Mouse (Mus musculus): ENCODE measurements around the gene Coa5. TPM values are rescaled to one million over a fixed set of nuclear protein-coding genes. Genes with fewer than 3 reads are reported as not detected.

Coa5 gene
- polyA plus RNA-seq, 1 experiment from 2014 or later = 68.0 TPM

GRCm38 (mm10) chr1:37393174-37393573 lies 36.7 kb downstream of the Coa5 start:
- H3K4me2 ChIP-seq (ENCODE audit: low read depth, low read length) = no peak overlapping the region
- no peak overlapping the region for H3K9ac ChIP-seq (ENCODE audit: low read length)
- H3K27me3 ChIP-seq (ENCODE audit: control insufficient read depth, insufficient read depth, low read length) = no peaks in the 10 kb centered on the region
- no peak overlapping the region for H3K4me3 ChIP-seq (ENCODE audit: low read length)
- WGBS = 58% methylated on average over 5 of the region's 5 CpGs
- no peaks in the 10 kb centered on the region for H3K9me3 ChIP-seq (replicated peaks; ENCODE audit: control insufficient read depth, low read length)
- no peaks in the 10 kb centered on the region; the same call in none of the 2 replicates for H3K36me3 ChIP-seq (ENCODE audit: control insufficient read depth, insufficient read depth)
- no peak overlapping the region for H3K27ac ChIP-seq (ENCODE audit: low read length)
- ATAC-seq (replicated peaks; ENCODE audit: extremely low read depth, insufficient read depth, low FRiP score) = no peak
- no peaks in the 10 kb centered on the region for H3K4me1 ChIP-seq (ENCODE audit: control insufficient read depth, insufficient read depth, low read length)

GRCm38 (mm10) chr1:37386448-37386971 lies 43.4 kb downstream of the Coa5 start:
- Histone ChIP-seq H3K9ac (ENCODE audit: low read length) (no peak overlapping the region), H3K4me2 (ENCODE audit: low read depth, low read length) (peak overlapping the region; percentile 1; the same call in 1 of the 2 replicates)
- 29% methylated on average over 7 of the region's 7 CpGs for WGBS

GRCm38 (mm10) chr1:37384304-37384703 lies 45.6 kb downstream of the Coa5 start:
- WGBS = 49% methylated on average over 3 of the region's 3 CpGs
- peak overlapping the region; percentile 56; the same call in 1 of the 2 replicates for H3K27ac ChIP-seq (ENCODE audit: low read length)

More at GRCm38 (mm10) chr1:37386448-37386971, 43.4 kb downstream of the Coa5 start:
- peak overlapping the region; percentile 80 for H3K27ac ChIP-seq (ENCODE audit: low read length)
- ATAC-seq (replicated peaks; ENCODE audit: extremely low read depth, insufficient read depth, low FRiP score) = peak; percentile 66
- no peaks in the 10 kb centered on the region; the same call in 1 of the 2 replicates for H3K36me3 ChIP-seq (ENCODE audit: control insufficient read depth, insufficient read depth)
- H3K4me1 ChIP-seq (ENCODE audit: control insufficient read depth, insufficient read depth, low read length) = peaks cover 28% of the 10 kb centered on the region
- H3K9me3 ChIP-seq (replicated peaks; ENCODE audit: control insufficient read depth, low read length) = no peaks in the 10 kb centered on the region
- H3K4me3 ChIP-seq (ENCODE audit: low read length) = no peak overlapping the region
- H3K27me3 ChIP-seq (ENCODE audit: control insufficient read depth, insufficient read depth, low read length) = no peaks in the 10 kb centered on the region

GRCm38 (mm10) chr1:37380913-37381312 lies 49.0 kb downstream of the Coa5 start:
- 80% methylated on average over 5 of the region's 5 CpGs for WGBS
- Histone ChIP-seq H3K4me2 (ENCODE audit: low read depth, low read length) (no peak overlapping the region), H3K4me3 (ENCODE audit: low read length) (no peak overlapping the region), H3K9ac (ENCODE audit: low read length) (no peak overlapping the region), H3K9me3 (replicated peaks; ENCODE audit: control insufficient read depth, low read length) (no peaks in the 10 kb centered on the region), H3K4me1 (ENCODE audit: control insufficient read depth, insufficient read depth, low read length) (peaks cover 14% of the 10 kb centered on the region), H3K27me3 (ENCODE audit: control insufficient read depth, insufficient read depth, low read length) (no peaks in the 10 kb centered on the region), H3K36me3 (ENCODE audit: control insufficient read depth, insufficient read depth) (peaks cover 5% of the 10 kb centered on the region; the same call in 1 of the 2 replicates), H3K27ac (ENCODE audit: low read length) (no peak overlapping the region)
- no peak for ATAC-seq (replicated peaks; ENCODE audit: extremely low read depth, insufficient read depth, low FRiP score)

More at GRCm38 (mm10) chr1:37384304-37384703, 45.6 kb downstream of the Coa5 start:
- ATAC-seq (replicated peaks; ENCODE audit: extremely low read depth, insufficient read depth, low FRiP score) = peak; percentile 60; the same call in 1 of the 2 replicates
- Histone ChIP-seq H3K27me3 (ENCODE audit: control insufficient read depth, insufficient read depth, low read length) (no peaks in the 10 kb centered on the region), H3K4me1 (ENCODE audit: control insufficient read depth, insufficient read depth, low read length) (peaks cover 28% of the 10 kb centered on the region), H3K9ac (ENCODE audit: low read length) (no peak overlapping the region), H3K9me3 (replicated peaks; ENCODE audit: control insufficient read depth, low read length) (no peaks in the 10 kb centered on the region), H3K4me2 (ENCODE audit: low read depth, low read length) (no peak overlapping the region), H3K4me3 (ENCODE audit: low read length) (no peak overlapping the region), H3K36me3 (ENCODE audit: control insufficient read depth, insufficient read depth) (peaks cover 5% of the 10 kb centered on the region; the same call in 1 of the 2 replicates)

- 61% methylated on average over 4 of the region's 4 CpGs for WGBS
- H3K27ac ChIP-seq (ENCODE audit: low read length) = no peak overlapping the region
- peaks cover 8% of the 10 kb centered on the region for H3K4me1 ChIP-seq (ENCODE audit: control insufficient read depth, insufficient read depth, low read length)
- H3K36me3 ChIP-seq (ENCODE audit: control insufficient read depth, insufficient read depth) = peaks cover 5% of the 10 kb centered on the region; the same call in 1 of the 2 replicates
- no peak overlapping the region for H3K4me2 ChIP-seq (ENCODE audit: low read depth, low read length)
- no peak overlapping the region for H3K9ac ChIP-seq (ENCODE audit: low read length)
- no peaks in the 10 kb centered on the region for H3K27me3 ChIP-seq (ENCODE audit: control insufficient read depth, insufficient read depth, low read length)
- no peaks in the 10 kb centered on the region for H3K9me3 ChIP-seq (replicated peaks; ENCODE audit: control insufficient read depth, low read length)
- H3K4me3 ChIP-seq (ENCODE audit: low read length) = no peak overlapping the region
- ATAC-seq (replicated peaks; ENCODE audit: extremely low read depth, insufficient read depth, low FRiP score) = no peak
Observed at GRCm38 (mm10) chr1:37379536-37379935, 50.4 kb downstream of the Coa5 start.

- WGBS = 91% methylated on average over 5 of the region's 5 CpGs
- Histone ChIP-seq H3K4me2 (ENCODE audit: low read depth, low read length) (no peak overlapping the region), H3K4me3 (ENCODE audit: low read length) (no peak overlapping the region), H3K36me3 (ENCODE audit: control insufficient read depth, insufficient read depth) (peaks cover 5% of the 10 kb centered on the region; the same call in 1 of the 2 replicates), H3K9me3 (replicated peaks; ENCODE audit: control insufficient read depth, low read length) (no peaks in the 10 kb centered on the region), H3K9ac (ENCODE audit: low read length) (no peak overlapping the region), H3K27ac (ENCODE audit: low read length) (no peak overlapping the region), H3K4me1 (ENCODE audit: control insufficient read depth, insufficient read depth, low read length) (no peaks in the 10 kb centered on the region), H3K27me3 (ENCODE audit: control insufficient read depth, insufficient read depth, low read length) (no peaks in the 10 kb centered on the region)
- ATAC-seq (replicated peaks; ENCODE audit: extremely low read depth, insufficient read depth, low FRiP score) = no peak
Observed at GRCm38 (mm10) chr1:37378095-37378494, 51.8 kb downstream of the Coa5 start.

GRCm38 (mm10) chr1:37376751-37377150 lies 53.2 kb downstream of the Coa5 start:
- no peak overlapping the region for H3K4me2 ChIP-seq (ENCODE audit: low read depth, low read length)
- 81% methylated on average over 2 of the region's 2 CpGs for WGBS
- H3K36me3 ChIP-seq (ENCODE audit: control insufficient read depth, insufficient read depth) = peaks cover 5% of the 10 kb centered on the region; the same call in 1 of the 2 replicates
- H3K4me3 ChIP-seq (ENCODE audit: low read length) = no peak overlapping the region
- H3K27me3 ChIP-seq (ENCODE audit: control insufficient read depth, insufficient read depth, low read length) = no peaks in the 10 kb centered on the region
- H3K9me3 ChIP-seq (replicated peaks; ENCODE audit: control insufficient read depth, low read length) = no peaks in the 10 kb centered on the region
- H3K9ac ChIP-seq (ENCODE audit: low read length) = no peak overlapping the region
- no peaks in the 10 kb centered on the region for H3K4me1 ChIP-seq (ENCODE audit: control insufficient read depth, insufficient read depth, low read length)
- ATAC-seq (replicated peaks; ENCODE audit: extremely low read depth, insufficient read depth, low FRiP score) = no peak
- H3K27ac ChIP-seq (ENCODE audit: low read length) = no peak overlapping the region

GRCm38 (mm10) chr1:37376177-37376576 lies 53.7 kb downstream of the Coa5 start:
- no peaks in the 10 kb centered on the region for H3K27me3 ChIP-seq (ENCODE audit: control insufficient read depth, insufficient read depth, low read length)
- H3K4me2 ChIP-seq (ENCODE audit: low read depth, low read length) = no peak overlapping the region
- H3K9ac ChIP-seq (ENCODE audit: low read length) = no peak overlapping the region
- no peak for ATAC-seq (replicated peaks; ENCODE audit: extremely low read depth, insufficient read depth, low FRiP score)
- no peaks in the 10 kb centered on the region for H3K4me1 ChIP-seq (ENCODE audit: control insufficient read depth, insufficient read depth, low read length)
- no peak overlapping the region for H3K27ac ChIP-seq (ENCODE audit: low read length)
- H3K4me3 ChIP-seq (ENCODE audit: low read length) = no peak overlapping the region
- peaks cover 5% of the 10 kb centered on the region; the same call in 1 of the 2 replicates for H3K36me3 ChIP-seq (ENCODE audit: control insufficient read depth, insufficient read depth)
- no peaks in the 10 kb centered on the region for H3K9me3 ChIP-seq (replicated peaks; ENCODE audit: control insufficient read depth, low read length)
- whole genome bisulfite sequencing = 89% methylated on average over 8 of the region's 8 CpGs

GRCm38 (mm10) chr1:37368768-37369385 lies 61.0 kb downstream of the Coa5 start:
- Histone ChIP-seq H3K4me1 (ENCODE audit: control insufficient read depth, insufficient read depth, low read length) (no peaks in the 10 kb centered on the region), H3K9ac (ENCODE audit: low read length) (no peak overlapping the region), H3K9me3 (replicated peaks; ENCODE audit: control insufficient read depth, low read length) (no peaks in the 10 kb centered on the region), H3K27me3 (ENCODE audit: control insufficient read depth, insufficient read depth, low read length) (no peaks in the 10 kb centered on the region), H3K36me3 (ENCODE audit: control insufficient read depth, insufficient read depth) (peaks cover 13% of the 10 kb centered on the region), H3K4me3 (ENCODE audit: low read length) (no peak overlapping the region), H3K4me2 (ENCODE audit: low read depth, low read length) (no peak overlapping the region), H3K27ac (ENCODE audit: low read length) (no peak overlapping the region)
- ATAC-seq (replicated peaks; ENCODE audit: extremely low read depth, insufficient read depth, low FRiP score) = no peak
- WGBS = 57% methylated on average over 7 of the region's 7 CpGs
